Mouse (Mus musculus): Measurements from ENCODE around the gene Guk1.
"Not testable (repeated sequence)": the region's sequence is repeated elsewhere in the genome, so short reads cannot be mapped to it uniquely, and the experiment has no call there.

Guk1 gene

DNA sequence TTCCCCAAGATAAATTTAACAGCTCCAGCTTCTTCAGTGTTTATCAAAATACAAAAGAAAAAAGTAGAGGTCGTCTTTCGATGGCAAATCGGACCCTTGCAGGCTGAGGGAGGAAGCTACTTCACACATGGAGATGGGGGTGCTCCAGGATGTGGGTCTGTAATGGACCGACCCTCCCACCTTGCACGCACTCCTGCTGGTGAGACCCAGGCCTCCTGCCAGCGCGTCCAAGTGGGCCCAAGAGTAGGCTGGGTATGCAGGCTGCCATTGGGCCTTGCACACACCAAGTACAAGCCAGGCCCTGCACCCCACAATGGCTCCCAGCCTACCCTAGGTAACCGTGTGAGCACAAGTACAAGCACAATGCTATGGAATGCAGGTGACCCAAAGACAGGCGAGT is 19.5 kb upstream of the Guk1 start:
- not testable (repeated sequence) for DNase-seq (ENCODE audit: low read depth, low spot score)

DNA sequence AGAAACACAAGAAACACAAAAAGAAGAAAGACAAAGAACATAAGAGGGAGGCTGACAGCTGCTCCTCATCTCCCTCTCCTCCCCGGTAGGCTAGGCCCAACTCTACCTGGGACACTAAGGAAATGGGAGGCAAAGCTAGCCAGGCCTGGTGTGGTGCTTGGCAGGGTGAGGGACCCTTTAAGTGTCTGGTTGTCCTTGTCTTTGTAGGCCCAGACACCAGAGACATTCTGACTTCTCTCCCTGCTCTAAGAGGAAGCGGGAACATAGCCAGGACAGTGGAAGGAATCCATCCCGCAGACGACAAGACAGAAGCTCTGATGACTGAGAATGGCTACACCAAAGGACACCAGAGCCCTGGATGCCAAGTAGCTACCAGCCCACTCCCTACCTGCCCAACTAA is 18.0 kb upstream of the Guk1 start:
- DNase-seq (ENCODE audit: low read depth, low spot score): no peak

- no peak for DNase-seq (ENCODE audit: low read depth, low spot score)
These were observed 17.6 kb upstream of the Guk1 start for GRCm38 (mm10) chr11:59209580-59209979.

DNA sequence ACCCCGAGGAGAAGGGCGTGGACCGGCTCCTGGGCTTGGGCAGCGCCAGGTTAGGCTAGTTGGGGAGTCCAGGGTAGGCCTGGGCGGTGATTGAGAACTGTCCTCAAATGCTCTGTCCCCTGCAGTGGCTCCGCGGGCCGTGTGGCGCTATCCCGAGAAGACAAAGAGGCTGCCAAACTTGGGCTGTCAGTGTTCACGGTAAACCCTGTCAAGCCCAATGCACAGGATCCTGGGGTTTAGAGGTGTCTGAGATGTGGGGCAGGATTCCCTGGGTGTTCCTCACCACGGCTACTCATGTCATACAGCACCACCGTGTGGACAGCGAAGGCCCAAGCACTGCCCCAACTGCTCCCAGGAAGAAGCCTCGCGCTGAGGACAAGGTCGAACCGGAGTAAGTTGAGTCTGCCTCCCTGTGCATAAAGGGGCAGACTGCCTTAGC is 17.0 kb upstream of the Guk1 start:
- no peak for DNase-seq (ENCODE audit: low read depth, low spot score)

GRCm38 (mm10) chr11:59208153-59208831 is 16.3 kb upstream of the Guk1 start, which contains the start of gene 2310033P09Rik:
TSS of gene 2310033P09Rik (plus strand) at chr11:59208321.
- DNase-seq (ENCODE audit: low read depth, low spot score): no peak

- peak; percentile 89 for DNase-seq (ENCODE audit: low read depth, low spot score)
These were observed 10.3 kb upstream of the Guk1 start, which contains the start of gene Mrpl55 for GRCm38 (mm10) chr11:59202081-59202995. TSS of gene Mrpl55 (plus strand) at chr11:59202486.

DNA sequence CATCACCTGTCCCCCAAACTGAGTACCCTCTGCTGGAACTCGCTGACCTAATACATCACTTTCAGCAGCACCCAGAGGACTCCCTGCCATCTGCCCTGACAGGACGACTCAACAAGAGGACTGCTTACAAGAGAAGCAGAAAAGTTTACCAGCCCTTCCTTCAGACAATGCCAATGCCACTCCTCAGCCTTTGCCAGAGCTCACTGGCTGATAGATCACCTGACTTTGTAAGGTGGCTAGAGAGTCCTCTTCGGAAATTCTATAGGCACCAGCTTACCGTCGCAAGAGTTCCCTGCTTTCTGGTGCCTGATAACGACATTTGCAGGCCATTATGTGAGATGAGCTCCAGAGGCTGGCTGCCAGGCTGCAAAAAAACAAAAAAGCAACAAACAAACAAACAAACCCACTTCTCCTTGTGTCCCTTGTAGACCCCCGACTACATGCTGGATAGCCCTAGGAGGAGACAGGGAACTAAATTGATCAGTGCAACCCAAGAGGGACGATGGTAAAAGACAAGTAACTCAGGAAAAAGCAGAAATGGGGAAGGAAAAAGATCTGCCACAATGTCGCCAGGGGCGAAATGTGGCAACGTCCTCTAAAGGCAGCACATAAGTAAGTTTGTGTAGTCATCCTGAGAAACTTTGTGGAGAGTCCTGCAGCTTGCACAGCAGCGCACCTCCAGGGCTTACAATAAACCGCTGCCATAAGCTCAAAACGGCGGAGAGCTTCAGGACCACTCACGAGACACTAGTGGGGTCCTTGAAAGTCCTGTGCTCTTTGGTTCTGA is 9.4 kb upstream of the Guk1 start:
- DNase-seq (ENCODE audit: low read depth, low spot score): no peak

DNA sequence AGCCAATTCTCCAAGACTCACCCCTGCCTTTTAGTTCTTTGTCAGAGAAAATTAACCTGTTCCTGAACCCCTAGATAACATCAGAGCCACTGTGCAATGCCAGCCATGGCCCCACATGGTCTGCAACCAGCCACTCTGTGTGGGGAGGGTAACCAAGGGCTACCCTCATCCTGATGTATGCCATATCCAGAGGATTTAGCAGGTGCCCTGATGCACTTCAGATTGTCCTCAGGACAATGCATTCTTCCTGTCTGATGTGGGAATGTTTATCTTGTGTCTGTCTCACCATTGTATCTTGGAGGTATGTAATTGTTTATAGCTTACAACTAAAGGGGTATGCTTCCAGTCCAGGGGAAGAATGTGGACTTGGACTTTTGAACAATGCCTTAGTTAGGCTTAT is 4.2 kb upstream of the Guk1 start:
- DNase-seq (ENCODE audit: low read depth, low spot score): no peak

- DNase-seq (ENCODE audit: low read depth, low spot score): peak; percentile 84
These were observed 567 bp downstream of the Guk1 start for GRCm38 (mm10) chr11:59191231-59192058.

DNA sequence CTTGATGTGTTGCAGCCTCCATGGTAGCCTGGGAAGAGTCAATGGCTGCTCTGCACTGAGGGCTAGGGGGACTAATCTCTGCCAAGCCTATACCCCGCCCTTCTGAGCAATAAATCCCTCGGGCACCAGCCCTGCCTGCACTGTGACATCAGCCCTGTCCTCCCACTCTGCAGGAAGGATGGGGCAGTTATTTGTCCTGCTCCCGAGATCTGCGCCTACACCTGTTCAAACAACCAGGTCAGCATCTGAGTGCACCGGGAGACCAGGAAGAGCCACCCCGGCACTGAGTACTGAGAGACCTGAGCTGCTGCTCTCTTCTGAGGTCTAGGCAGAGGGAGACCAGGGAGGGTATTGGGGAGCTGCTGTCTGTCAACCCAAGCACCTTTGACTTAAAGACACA is 4.3 kb downstream of the Guk1 start:
- no peak for DNase-seq (ENCODE audit: low read depth, low spot score)

GRCm38 (mm10) chr11:59185490-59185889 is 6.5 kb downstream of the Guk1 start:
- no peak for DNase-seq (ENCODE audit: low read depth, low spot score)

DNA sequence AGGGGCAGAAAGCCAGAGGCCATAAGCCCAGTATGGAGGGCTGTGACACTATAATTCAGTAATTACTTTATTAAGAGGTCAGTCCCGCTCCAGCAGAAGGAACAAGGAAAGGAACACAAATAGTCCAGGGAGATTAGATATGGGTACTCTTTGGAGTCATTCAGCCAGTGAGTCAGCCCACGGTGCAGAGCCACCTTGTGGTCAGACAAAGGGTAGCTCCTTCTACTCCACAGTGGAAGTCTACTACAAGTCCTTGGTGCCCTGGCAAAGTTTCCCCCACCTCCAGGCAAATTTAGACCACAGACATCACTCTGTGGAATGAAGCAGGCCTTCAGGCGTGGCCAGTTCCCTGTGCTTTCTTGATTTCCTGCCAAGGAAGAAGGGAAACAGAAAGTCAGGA is 8.2 kb downstream of the Guk1 start:
- peak; percentile 89 for DNase-seq (ENCODE audit: low read depth, low spot score)

- peak; percentile 50 for DNase-seq (ENCODE audit: low read depth, low spot score)
These were observed 9.1 kb downstream of the Guk1 start, which contains the start of gene Gjc2 for GRCm38 (mm10) chr11:59182864-59183331. TSS of gene Gjc2 (minus strand) at chr11:59183213.

GRCm38 (mm10) chr11:59176921-59177320 is 15.1 kb downstream of the Guk1 start:
- DNase-seq (ENCODE audit: low read depth, low spot score): no peak

- DNase-seq (ENCODE audit: low read depth, low spot score): no peak
These were observed 15.5 kb downstream of the Guk1 start for GRCm38 (mm10) chr11:59176475-59176874.

DNA sequence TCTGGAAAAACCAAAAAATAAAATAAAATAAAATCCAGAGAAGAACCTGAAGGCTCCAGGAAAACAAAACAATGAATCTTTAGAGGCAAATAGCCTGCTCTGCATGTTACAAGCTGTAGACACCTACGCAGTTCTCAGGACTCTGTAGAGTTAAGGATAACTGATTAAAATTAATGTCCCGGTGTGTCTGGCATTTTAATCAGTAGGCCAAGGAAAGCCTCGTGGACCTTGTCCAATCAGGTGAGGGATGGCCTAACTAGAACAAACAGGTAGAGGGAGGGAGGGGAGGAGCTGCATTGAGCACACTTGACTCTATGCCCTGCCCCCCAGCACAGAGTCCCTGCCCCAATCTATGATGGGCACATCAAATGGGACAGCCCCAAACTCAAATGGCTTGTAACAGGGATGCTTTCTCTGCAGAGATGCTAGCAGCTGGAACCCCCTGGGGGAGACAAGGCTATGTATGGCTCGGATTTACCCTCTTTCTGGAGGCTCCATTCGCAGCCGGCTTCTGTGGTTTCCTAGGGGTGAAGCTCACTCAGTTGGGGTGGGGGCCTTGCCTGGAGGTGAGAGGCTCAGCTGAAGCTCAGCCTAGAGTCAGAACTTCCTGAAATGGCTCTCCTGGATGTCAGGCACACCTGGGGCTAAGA is 17.7 kb downstream of the Guk1 start:
- no peak for DNase-seq (ENCODE audit: low read depth, low spot score)

GRCm38 (mm10) chr11:59170549-59170948 is 21.5 kb downstream of the Guk1 start:
- no peak for DNase-seq (ENCODE audit: low read depth, low spot score)

- DNase-seq (ENCODE audit: low read depth, low spot score): no peak
These were observed 22.2 kb downstream of the Guk1 start for GRCm38 (mm10) chr11:59169807-59170206.

DNA sequence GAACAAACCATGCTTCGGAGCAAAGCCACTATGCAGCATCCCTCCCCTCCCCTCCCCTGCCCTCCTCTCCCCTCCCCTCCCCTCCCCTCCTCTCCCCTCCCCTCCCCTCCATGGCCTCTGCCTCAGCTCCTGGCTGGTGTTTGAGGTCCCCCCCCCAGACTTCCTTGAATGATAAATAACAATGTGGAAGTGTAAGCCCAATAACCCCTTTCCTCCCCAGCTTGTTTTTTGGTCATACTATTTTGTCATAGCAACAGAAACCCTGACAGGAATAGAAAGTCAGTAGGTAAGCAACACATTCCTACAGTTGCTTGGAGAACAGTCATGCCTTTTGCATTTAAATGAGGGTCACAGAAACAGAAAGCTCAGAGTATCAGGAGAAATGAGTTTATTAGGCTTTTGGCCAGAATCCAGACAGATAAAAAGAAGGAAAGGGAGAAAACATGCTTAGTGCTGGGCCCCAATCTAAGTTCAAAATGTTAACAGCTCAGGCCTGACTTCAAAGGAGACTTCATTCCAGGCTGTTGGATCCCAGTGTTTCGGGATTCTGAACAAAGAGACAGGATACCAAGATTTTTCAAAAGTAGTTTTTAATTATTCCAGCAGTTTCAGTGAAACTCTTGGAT is 26.3 kb downstream of the Guk1 start:
- DNase-seq (ENCODE audit: low read depth, low spot score): peak; percentile 33

GRCm38 (mm10) chr11:59164384-59164783 is 27.6 kb downstream of the Guk1 start:
- DNase-seq (ENCODE audit: low read depth, low spot score): no peak
